Mouse (Mus musculus) spleen, postnatal 36 days (tissue): ENCODE data around the gene Akap7.

Experiments used
- DNase-seq, 2 experiments: peaks; one replicate each; pipeline ENCODE4 v3.0.0; 2022; ENCODE audit warnings: low spot score in 2 of 2, mixed read lengths in 1 of 2

Akap7 gene

GRCm38 (mm10) chr10:25307770-25308169 is at the start of gene Akap7:
Gene Akap7 (minus strand): TSS chr10:25307870.
- no peak for DNase-seq

DNA sequence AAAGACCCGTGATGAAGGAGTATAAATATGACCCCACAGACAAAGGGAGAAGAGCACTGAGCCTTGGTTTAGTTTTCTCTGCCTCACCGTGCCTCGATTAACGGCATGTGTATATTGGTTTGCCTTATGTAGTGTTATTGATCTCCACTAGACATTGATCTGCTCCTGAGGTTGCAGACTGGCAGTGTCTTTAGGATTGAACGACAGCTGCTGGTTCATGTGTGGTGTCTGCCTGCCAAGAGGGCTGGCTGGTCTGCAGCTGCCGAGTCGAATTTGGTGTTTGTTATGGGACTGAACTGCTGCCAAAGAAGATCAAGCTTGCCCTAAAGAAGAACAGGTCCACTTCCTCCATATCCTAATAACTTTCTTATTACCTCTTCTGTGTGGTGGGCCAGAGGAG is 46.7 kb upstream of the Akap7 start:
- DNase-seq: no peak

DNA sequence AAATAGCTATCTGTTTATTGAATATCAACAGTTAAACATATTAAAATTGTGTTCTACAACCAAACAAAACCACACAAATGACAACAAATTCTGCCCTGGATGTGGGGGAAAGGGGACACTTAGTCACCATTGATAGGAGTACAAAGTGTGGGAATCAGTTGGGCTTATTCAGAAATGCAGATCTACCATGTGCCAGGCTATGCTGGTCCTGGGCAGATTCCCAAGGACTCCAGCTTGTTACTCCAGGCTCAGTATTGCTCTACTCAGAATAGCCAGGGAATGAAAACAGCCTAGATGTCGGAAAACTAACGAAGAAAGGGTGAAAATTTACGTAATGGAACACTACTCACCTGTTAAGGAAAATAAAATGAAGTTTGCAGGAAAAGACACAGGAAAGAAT is 46.3 kb upstream of the Akap7 start:
- DNase-seq: no peak

DNA sequence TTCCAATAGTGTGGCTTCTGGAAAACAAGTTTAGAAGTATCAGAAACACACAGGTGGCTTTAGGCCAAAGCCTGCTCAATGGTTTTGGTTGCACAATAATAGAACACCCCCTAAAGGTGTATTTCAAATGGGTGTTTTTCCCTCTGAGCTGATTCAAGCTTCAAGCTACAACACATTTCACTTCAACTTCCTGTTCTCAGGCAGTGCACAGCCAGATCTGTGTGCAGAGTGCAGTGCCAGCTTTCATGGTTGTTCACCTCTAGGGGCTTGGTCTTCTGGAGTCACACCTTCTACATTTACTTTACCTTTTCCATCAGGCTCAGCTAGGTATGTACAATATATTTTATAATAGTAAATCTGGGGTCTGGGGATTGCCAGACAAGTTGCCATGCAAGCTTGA is 35.1 kb upstream of the Akap7 start:
- DNase-seq: peak in 1 of 2 experiments; percentile 19

DNA sequence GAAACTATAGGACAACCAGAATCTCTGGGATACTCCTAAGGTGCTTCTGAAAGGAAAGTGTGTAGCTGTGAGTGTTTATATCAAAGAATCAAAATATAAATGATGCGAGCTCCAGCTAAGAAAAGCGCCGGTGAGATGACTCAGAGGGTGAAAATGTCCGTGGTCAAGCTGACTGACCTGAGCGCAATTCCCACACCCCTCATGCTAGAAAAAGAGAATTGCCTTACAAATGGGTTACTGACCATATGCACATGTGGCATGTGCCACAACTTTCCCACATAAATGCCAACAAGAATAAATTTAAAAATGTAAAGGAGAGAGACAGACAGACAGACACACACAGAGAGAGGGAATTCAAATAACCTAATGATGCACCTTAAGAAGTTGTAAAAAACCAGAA is 33.0 kb upstream of the Akap7 start:
- no peak for DNase-seq

DNA sequence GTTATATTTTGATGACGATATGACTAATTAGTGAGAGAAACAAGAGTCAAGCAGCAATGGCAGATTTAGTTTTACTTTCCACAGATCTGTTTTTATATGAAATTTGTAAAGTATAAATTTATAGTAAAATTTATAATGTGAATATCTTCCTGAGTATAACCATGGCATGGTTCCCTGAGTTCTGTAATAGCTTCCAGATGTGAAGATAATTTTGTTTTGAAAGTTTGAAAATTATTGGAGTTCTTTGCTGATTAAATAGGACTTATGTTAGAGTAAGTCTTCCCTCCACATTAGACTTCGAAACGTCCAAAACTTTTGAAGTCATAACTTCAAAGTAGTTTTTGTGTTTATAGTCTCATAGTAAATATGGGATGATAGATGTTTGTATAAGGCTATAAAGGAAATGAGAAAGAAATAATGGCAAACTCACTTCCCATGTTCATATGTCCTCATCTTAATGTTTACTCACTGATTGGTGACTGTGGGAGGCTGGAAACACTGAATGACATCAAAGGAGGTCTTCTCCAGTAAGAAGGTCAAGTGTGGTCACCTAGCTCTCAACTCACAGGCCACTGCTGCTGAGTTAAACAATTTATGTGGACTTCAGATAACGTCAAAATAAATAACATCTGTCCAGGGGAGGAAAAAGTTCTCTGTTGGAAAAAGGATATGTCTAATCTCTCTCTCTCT is 25.9 kb upstream of the Akap7 start:
- no peak for DNase-seq

DNA sequence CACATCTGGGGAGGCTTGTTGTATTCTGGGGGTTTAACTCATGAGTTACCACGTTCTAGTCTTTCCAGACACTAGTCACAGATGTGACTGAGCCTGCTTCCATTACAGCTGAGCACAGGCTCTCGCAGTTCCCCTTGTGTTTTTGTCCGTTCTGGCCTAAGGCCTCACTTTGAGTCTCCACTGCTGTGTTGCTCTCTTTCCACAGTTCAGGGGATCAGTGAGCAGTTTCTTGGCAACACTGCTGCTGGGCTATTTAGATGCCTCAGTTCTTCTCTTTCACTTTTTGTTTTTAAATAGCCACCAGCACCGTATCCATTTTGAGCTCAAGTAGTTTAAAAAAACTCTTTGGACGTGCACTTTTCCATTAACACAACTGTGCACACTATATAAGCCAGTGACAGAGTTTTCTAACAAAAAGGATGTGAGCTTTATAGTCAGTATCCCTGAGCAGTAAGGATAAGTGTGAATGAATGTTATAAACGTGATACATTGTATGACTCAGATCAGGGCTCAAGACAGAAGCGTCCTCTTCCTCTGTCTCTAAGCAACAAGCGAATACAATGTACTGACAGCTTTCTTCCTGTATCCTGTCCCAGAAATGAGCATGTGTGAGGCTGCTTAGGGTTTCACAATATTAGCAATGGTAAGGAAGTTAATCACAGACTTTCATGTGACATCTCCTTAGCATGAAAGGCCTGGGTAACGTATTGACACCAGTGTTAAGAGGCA is 23.8 kb upstream of the Akap7 start:
- peak; percentile 17 to 36 for DNase-seq

GRCm38 (mm10) chr10:25330094-25330493 is 22.4 kb upstream of the Akap7 start:
- no peak for DNase-seq

GRCm38 (mm10) chr10:25327511-25327910 is 19.8 kb upstream of the Akap7 start:
- DNase-seq: no peak

- no peak for DNase-seq
These were observed 18.0 kb upstream of the Akap7 start for GRCm38 (mm10) chr10:25325690-25326089.

DNA sequence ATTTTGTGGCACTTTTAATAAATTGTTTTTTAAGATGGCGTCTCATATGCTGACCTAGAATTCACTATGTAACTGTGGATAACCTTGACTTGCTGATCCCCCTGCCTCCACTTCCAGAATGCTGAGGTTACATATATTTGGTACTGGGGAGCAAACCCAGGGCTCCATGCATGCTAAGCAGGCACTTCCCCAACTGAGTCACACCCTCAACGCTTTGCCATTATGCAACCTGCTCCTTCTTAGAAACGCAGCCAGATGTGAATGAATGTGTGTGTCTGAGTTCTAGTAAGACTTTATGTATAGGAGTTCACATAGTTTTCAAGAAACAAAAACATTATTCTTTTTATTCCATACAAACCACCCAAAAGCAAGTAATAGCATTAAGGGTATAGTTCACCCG is 13.5 kb upstream of the Akap7 start:
- no peak for DNase-seq

GRCm38 (mm10) chr10:25319531-25319930 is 11.9 kb upstream of the Akap7 start:
- no peak for DNase-seq

GRCm38 (mm10) chr10:25318405-25318804 is 10.7 kb upstream of the Akap7 start:
- peak; percentile 26 to 39 for DNase-seq

GRCm38 (mm10) chr10:25317665-25318064 is 10.0 kb upstream of the Akap7 start:
- peak in 1 of 2 experiments; percentile 7 for DNase-seq

DNA sequence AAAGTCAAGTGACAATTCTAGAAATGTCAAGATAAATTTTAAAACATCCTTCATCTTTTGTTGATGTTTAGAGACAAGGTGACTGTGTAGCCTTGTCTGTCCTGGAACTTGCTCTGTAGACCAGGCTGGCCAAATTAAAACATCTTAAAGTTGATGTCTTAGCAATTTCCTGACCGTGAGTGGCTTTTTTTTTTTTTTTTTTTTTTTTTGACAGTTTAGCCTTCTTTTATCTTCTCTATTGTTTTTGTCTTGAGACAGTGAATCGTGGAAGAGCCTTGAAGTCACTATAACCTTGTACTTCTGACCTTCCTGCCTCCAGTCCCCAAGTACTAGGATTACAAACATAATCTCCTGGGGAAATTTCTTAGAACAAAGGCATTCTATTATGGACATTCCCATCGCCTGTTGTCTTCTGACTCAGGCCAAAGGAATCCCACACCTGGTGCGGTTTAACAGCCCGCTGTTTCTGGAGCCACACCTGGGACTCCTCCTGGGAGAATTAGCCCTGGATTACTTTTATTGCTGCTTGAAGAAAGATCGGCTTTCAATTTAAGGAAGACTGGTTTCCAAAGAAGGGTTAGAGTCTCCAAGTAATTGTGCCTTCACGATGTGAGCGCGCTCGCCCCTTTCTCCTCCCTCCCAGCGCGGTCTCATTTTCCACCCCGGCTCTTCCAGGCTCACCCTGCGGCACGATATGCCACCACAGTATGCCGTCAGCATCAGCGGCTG is 6.3 kb upstream of the Akap7 start:
- DNase-seq: no peak

- DNase-seq: peak; percentile 51 to 58
These were observed 4.0 kb upstream of the Akap7 start for GRCm38 (mm10) chr10:25311554-25312212.

DNA sequence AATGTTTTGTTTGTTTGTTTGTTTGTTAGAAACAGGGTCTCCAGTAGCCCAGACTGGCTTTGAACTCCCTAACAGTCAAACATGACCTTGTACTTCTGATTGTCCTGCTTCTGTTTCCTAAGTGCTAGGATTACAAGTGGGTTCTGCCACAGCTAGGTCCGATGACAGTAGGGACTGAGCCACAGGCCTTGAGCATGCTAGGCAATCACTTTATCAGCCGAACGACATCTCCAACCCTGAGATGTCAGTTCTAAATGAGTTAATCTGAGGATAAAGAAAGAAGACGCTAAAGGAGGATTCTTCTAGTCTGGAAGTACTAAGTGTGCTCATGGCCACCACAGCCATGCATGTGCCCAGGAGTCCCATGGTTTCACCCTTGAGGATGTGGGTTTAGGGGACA is 3.1 kb upstream of the Akap7 start:
- no peak for DNase-seq

- no peak for DNase-seq
These were observed 2.3 kb upstream of the Akap7 start for GRCm38 (mm10) chr10:25309996-25310395.

DNA sequence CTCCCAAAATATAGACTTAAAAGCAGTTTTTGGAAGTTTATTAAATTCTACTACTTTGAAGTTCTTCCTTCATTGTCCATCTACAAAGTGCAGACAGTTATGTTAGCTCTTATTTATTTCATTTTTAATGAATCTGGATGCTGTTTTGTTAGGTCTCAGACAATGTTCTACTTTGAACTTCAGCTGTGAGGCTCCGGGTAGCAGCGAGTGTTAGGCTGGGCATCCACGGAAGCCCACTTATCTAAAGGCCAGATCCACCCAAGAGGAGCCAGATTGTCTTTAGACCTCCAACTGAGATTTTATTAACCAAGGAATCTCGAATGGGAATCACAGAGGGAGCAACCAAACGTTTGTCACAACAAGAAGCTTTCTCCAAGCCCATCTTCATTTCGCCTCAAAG is 2.5 kb downstream of the Akap7 start:
- no peak for DNase-seq

- DNase-seq: no peak
These were observed 3.1 kb downstream of the Akap7 start for GRCm38 (mm10) chr10:25304608-25305007.

- DNase-seq: peak in 1 of 2 experiments; percentile 29
These were observed 8.6 kb downstream of the Akap7 start for GRCm38 (mm10) chr10:25299031-25299529.

DNA sequence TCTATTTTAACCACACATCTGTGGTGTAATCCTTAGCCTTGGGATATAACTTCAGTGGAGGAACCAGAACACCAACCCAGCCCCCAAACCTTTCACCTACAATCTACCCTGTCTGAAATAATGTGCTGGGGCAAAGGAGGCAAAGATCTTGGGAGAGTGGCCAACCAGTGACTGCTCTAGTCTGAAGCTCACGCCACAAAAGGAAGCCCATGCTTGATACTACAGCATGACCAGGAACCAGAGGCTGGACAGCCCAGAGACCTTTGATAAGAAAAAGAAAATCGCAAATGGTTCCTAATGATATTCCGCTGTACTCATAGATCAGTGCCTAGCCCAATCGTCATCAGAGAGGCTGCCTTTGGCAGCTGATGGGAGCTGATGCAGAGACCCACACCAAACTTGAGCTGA is 9.4 kb downstream of the Akap7 start:
- DNase-seq: no peak
